Mouse (Mus musculus) stomach, embryonic 16.5 days (tissue): ENCODE measurements at regions not wholly inside any gene's neighbourhood (a gene's known extent, or its start where the extent isn't known, plus 50 kb on each side); places are given as distances from the start of the nearest gene placed in this dataset.

Experiments
- ATAC-seq: fragments of 200-750 bp; cut with Nextera tagmentation; 2 replicates; pipeline ENCODE4 v1.8.0; 2017; ENCODE audit warnings: moderate number of reproducible peaks, moderate TSS enrichment; ENCODE audit not compliant: insufficient read depth, low FRiP score
- H3K27ac ChIP-seq: fragments of 300-500 bp; sonication (generic); 2 replicates; pipeline ENCODE4 v1.5.1; 2014; ENCODE audit warnings: low read length
- H3K27me3 ChIP-seq: fragments of 300-500 bp; sonication (generic); 2 replicates; pipeline ENCODE4 v1.6.1; 2014; ENCODE audit warnings: low read length, control low read depth, mixed read lengths; ENCODE audit not compliant: control insufficient read depth, insufficient read depth
- H3K36me3 ChIP-seq: fragments of 300-500 bp; sonication (generic); 2 replicates; pipeline ENCODE4 v1.6.1; 2014; ENCODE audit warnings: low read length; ENCODE audit not compliant: control insufficient read depth, insufficient read depth
- H3K4me1 ChIP-seq: fragments of 300-500 bp; sonication (generic); 2 replicates; pipeline ENCODE4 v1.6.1; 2014; ENCODE audit warnings: low read length, control low read depth, mixed read lengths; ENCODE audit not compliant: control insufficient read depth, insufficient read depth
- H3K4me2 ChIP-seq: fragments of 300-500 bp; sonication (generic); 2 replicates; pipeline ENCODE4 v1.6.1; 2014; ENCODE audit warnings: low read depth, low read length, mixed read lengths
- H3K4me3 ChIP-seq: fragments of 300-500 bp; sonication (generic); replicated peaks from 2 replicates; pipeline ENCODE4 v1.5.1; 2014; ENCODE audit warnings: mild to moderate bottlenecking, low read length
- H3K9ac ChIP-seq: fragments of 300-500 bp; sonication (generic); 2 replicates; pipeline ENCODE4 v1.6.1; 2014; ENCODE audit warnings: low read length
- H3K9me3 ChIP-seq: fragments of 300-500 bp; sonication (generic); replicated peaks from 2 replicates; pipeline ENCODE4 v1.6.1; 2016; ENCODE audit warnings: low read length, control low read depth; ENCODE audit not compliant: control insufficient read depth
- WGBS: fragments of 180-500 bp; shearing (Covaris S2); extraction: QIAGEN DNeasy Blood & Tissue Kit; methylation state at CpG from one replicate; pipeline ENCODE4 v1.1.7; 2014; 5-methylcytosine and 5-hydroxymethylcytosine counted together

- no peaks in the 10 kb centered on the region for H3K27me3 ChIP-seq
- no peak for ATAC-seq
- no peaks in the 10 kb centered on the region for H3K4me1 ChIP-seq
- H3K4me3 ChIP-seq, result no peak overlapping the region
- 50% methylated on average over 3 of the region's 3 CpGs for WGBS
- no peak overlapping the region for H3K4me2 ChIP-seq
- no peak overlapping the region for H3K9ac ChIP-seq
- H3K27ac ChIP-seq, result no peak overlapping the region
- no peaks in the 10 kb centered on the region for H3K36me3 ChIP-seq
- no peaks in the 10 kb centered on the region for H3K9me3 ChIP-seq
These were observed 59.8 kb upstream of the Speer4c start for GRCm38 (mm10) chr5:15773839-15774238.

DNA sequence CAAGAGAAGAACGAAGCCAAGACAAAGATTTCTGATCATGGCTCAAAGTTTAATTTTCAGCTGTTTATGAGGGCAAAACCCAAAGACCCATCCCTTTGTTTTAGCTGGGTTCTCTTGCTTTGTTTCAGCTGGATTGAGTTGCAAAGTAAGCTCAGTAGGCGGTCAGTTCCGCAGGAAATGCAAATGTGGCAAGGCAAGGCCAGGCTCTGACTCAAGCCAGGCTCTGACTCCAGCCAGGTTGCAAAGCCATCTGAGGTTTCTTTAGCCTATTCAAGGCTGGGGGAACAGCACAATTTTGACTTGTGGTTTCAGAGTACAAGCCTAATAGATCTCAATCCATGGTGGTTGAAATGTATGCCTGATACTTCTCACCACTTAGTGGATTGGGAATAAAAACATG lies 60.5 kb upstream of the Speer4c start:
- no peaks in the 10 kb centered on the region for H3K9me3 ChIP-seq
- no peak overlapping the region for H3K9ac ChIP-seq
- ATAC-seq, result no peak
- H3K36me3 ChIP-seq, result no peaks in the 10 kb centered on the region
- no peaks in the 10 kb centered on the region for H3K27me3 ChIP-seq
- no peak overlapping the region for H3K27ac ChIP-seq
- no peak overlapping the region for H3K4me2 ChIP-seq
- no peaks in the 10 kb centered on the region for H3K4me1 ChIP-seq
- H3K4me3 ChIP-seq, result no peak overlapping the region
- WGBS, result 46% methylated on average over 3 of the region's 3 CpGs

DNA sequence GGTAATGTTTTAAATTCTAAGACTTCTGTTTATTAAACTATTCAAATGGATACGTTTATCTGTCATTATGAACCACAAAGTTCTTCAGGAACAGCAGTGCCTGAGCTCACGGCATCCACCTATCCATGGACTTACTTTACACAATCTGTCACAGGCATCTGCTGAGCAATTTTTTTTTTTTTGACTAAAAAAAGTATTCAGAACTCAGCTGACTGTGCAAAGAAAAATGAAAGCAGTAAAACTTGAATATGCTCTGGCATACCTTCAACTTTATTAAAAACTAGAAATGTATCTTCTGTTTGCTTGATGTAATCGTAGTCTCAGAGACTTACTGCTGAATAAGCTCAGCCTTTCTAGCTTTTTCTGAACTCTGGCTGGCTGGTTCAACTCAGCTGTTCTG lies 62.0 kb upstream of the Speer4c start:
- Histone ChIP-seq H3K27ac (no peak overlapping the region), H3K4me3 (no peak overlapping the region), H3K4me2 (no peak overlapping the region), H3K9me3 (no peaks in the 10 kb centered on the region), H3K36me3 (no peaks in the 10 kb centered on the region), H3K4me1 (no peaks in the 10 kb centered on the region), H3K27me3 (no peaks in the 10 kb centered on the region), H3K9ac (no peak overlapping the region)
- WGBS, result 61% methylated on average over 3 of the region's 3 CpGs
- no peak for ATAC-seq

GRCm38 (mm10) chr5:15803583-15803982 lies 89.5 kb upstream of the Speer4c start:
- no peak overlapping the region for H3K9ac ChIP-seq
- no peak overlapping the region for H3K27ac ChIP-seq
- H3K36me3 ChIP-seq, result no peaks in the 10 kb centered on the region
- ATAC-seq, result no peak
- H3K9me3 ChIP-seq, result no peaks in the 10 kb centered on the region
- H3K4me1 ChIP-seq, result no peaks in the 10 kb centered on the region
- 77% methylated on average over 5 of the region's 5 CpGs for WGBS
- H3K4me3 ChIP-seq, result no peak overlapping the region
- no peak overlapping the region for H3K4me2 ChIP-seq
- no peaks in the 10 kb centered on the region for H3K27me3 ChIP-seq

DNA sequence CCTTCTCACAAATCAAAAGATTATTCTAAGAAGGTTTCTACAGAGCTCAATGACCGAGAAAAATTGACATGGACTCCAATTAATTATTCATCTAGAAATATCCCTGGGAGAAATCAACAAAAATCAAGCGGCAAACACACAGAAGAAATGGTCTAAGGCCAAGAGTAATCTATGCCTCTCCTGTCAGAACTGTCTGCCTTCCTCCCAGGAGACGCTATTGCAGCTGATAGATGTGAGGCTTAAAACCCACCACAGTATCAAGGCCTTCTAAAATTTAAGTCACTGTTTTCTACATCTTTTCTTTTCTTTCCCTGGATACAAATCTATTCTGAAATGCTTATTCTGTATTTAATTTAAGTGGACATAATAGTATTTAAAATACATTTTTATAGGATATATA lies 102.8 kb upstream of the Speer4c start:
- Histone ChIP-seq H3K4me3 (no peak overlapping the region), H3K9ac (no peak overlapping the region), H3K27ac (no peak overlapping the region), H3K36me3 (no peaks in the 10 kb centered on the region), H3K9me3 (no peaks in the 10 kb centered on the region), H3K4me2 (no peak overlapping the region), H3K27me3 (no peaks in the 10 kb centered on the region), H3K4me1 (no peaks in the 10 kb centered on the region)
- 76% methylated on average over 3 of the region's 3 CpGs for WGBS
- ATAC-seq, result no peak

DNA sequence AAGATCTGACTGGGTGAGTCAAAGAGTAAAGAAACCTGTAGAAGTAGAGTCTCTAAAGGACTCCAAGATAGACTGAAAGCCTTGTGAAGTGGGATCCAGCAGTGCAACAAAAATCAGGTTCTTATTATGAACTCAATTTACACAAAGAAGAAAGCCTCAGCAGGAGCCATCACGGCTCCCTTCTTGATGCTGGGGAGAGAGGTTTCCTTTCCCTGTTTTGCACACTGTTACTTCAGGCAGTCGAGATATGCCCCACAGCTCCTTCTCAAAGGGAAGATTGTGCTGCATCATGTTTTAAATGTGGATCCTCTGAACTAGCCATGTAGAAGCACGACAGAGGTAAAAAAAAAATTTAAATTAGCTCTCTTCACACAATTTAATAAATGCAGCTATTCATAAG lies 103.3 kb upstream of the Speer4c start:
- WGBS, result 58% methylated on average over 3 of the region's 3 CpGs
- no peak overlapping the region for H3K4me2 ChIP-seq
- H3K36me3 ChIP-seq, result no peaks in the 10 kb centered on the region
- no peaks in the 10 kb centered on the region for H3K27me3 ChIP-seq
- no peak overlapping the region for H3K9ac ChIP-seq
- H3K27ac ChIP-seq, result no peak overlapping the region
- H3K9me3 ChIP-seq, result no peaks in the 10 kb centered on the region
- no peaks in the 10 kb centered on the region for H3K4me1 ChIP-seq
- no peak for ATAC-seq
- H3K4me3 ChIP-seq, result no peak overlapping the region

DNA sequence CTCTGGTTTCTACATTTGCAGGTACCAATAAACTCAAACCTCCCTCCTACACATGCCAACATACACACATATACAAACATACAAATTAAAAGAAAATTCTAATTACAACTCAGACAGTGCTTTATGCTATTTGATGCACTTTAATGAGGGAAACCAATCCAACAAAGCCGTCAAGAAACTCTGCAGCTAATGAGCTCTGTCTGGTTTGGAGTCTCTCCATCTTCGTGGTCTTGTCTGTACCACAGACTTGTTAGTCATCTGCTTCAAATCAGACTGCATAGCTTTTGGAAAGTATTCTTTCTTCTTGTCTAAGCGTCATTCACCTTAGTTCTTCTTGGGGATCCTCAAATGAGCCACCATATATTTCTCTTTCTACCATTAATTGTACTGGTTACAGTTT lies 108.9 kb upstream of the Speer4c start:
- Histone ChIP-seq H3K9me3 (no peaks in the 10 kb centered on the region), H3K4me3 (no peak overlapping the region), H3K4me1 (no peaks in the 10 kb centered on the region), H3K27me3 (no peaks in the 10 kb centered on the region), H3K4me2 (no peak overlapping the region), H3K9ac (no peak overlapping the region), H3K36me3 (no peaks in the 10 kb centered on the region), H3K27ac (no peak overlapping the region)
- 79% methylated on average over 3 of the region's 3 CpGs for WGBS
- no peak for ATAC-seq

DNA sequence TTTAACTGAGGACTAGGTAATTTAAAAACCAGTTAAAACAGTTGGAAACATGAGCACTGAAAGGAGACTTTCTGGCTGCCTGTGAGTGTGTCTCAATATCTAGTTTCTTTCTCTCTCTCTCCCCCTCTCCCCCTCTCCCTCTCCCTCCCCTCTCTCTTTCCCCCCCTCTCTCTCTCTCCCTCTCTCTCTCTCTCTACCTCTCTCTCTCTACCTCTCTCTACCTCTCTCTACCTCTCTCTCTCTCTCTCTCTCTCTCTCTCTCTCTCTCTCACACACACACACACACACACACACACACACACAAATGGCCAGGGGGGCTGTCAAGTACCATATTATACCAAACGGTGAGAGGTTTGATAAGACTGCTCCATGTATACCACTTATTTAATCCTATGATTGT lies 103.0 kb upstream of the Cacna2d1 start:
- Histone ChIP-seq H3K4me3 (no peak overlapping the region), H3K27me3 (no peaks in the 10 kb centered on the region), H3K9ac (no peak overlapping the region), H3K4me2 (no peak overlapping the region), H3K4me1 (no peaks in the 10 kb centered on the region), H3K27ac (no peak overlapping the region), H3K9me3 (no peaks in the 10 kb centered on the region), H3K36me3 (no peaks in the 10 kb centered on the region)
- WGBS, result 70% methylated on average over 1 of the region's 1 CpGs
- ATAC-seq, result no peak

GRCm38 (mm10) chr5:15832338-15832737 lies 102.2 kb upstream of the Cacna2d1 start:
- Histone ChIP-seq H3K4me1 (no peaks in the 10 kb centered on the region), H3K4me2 (no peak overlapping the region), H3K9me3 (no peaks in the 10 kb centered on the region), H3K27ac (no peak overlapping the region), H3K36me3 (no peaks in the 10 kb centered on the region), H3K4me3 (no peak overlapping the region), H3K9ac (no peak overlapping the region), H3K27me3 (no peaks in the 10 kb centered on the region)
- ATAC-seq, result no peak
- WGBS, result 68% methylated on average over 1 of the region's 1 CpGs
